Mouse (Mus musculus) midbrain, postnatal 0 days (tissue): ENCODE data around the gene Nat14. TPM values are rescaled to one million over a fixed set of nuclear protein-coding genes. Genes with fewer than 3 reads are reported as not detected.

Source experiments
- ATAC-seq: fragments of 200-750 bp; cut with Nextera tagmentation; 2 replicates; pipeline ENCODE4 v1.8.0; 2017; ENCODE audit warnings: moderate number of reproducible peaks, mild to moderate bottlenecking, moderate TSS enrichment, moderate library complexity; ENCODE audit not compliant: low FRiP score
- DNase-seq: peaks from one replicate; pipeline ENCODE4 v3.0.0-alpha.2; 2015; ENCODE audit warnings: low spot score
- H3K27ac ChIP-seq: fragments of 300-500 bp; sonication (generic); 2 replicates; pipeline ENCODE4 v1.5.1; 2014; ENCODE audit warnings: low read depth, mild to moderate bottlenecking, low read length, mixed read lengths
- H3K27me3 ChIP-seq: fragments of 300-500 bp; sonication (generic); 2 replicates; pipeline ENCODE4 v1.6.1; 2014; ENCODE audit warnings: low read length, control low read depth, mixed read lengths; ENCODE audit not compliant: insufficient read depth
- H3K36me3 ChIP-seq: fragments of 300-500 bp; sonication (generic); 2 replicates; pipeline ENCODE4 v1.6.1; 2014; ENCODE audit warnings: low read length, control low read depth, mixed read lengths; ENCODE audit not compliant: insufficient read depth
- H3K4me1 ChIP-seq: fragments of 300-500 bp; sonication (generic); 2 replicates; pipeline ENCODE4 v1.6.1; 2014; ENCODE audit warnings: mild to moderate bottlenecking, control low read depth, antibody characterized with exemption, low read length, mixed read lengths; ENCODE audit not compliant: insufficient read depth
- H3K4me2 ChIP-seq: fragments of 300-500 bp; sonication (generic); 2 replicates; pipeline ENCODE4 v1.6.1; 2014; ENCODE audit warnings: low read depth, mild to moderate bottlenecking, low read length, mixed read lengths; ENCODE audit not compliant: poor library complexity, severe bottlenecking
- H3K4me3 ChIP-seq: fragments of 300-500 bp; sonication (generic); 2 replicates; pipeline ENCODE4 v1.5.1; 2014; ENCODE audit warnings: low read depth, mild to moderate bottlenecking, low read length, moderate library complexity
- H3K9ac ChIP-seq: fragments of 300-500 bp; sonication (generic); replicated peaks from 2 replicates; pipeline ENCODE4 v1.6.1; 2014; ENCODE audit warnings: mild to moderate bottlenecking, low read length, moderate library complexity, mixed read lengths; ENCODE audit not compliant: poor library complexity, severe bottlenecking
- H3K9me3 ChIP-seq: fragments of 300-500 bp; sonication (generic); 2 replicates; pipeline ENCODE4 v1.6.1; 2016; ENCODE audit warnings: low read length, control low read depth
- CTCF ChIP-seq: IDR thresholded peaks from 2 replicates; pipeline ENCODE4 v1.5.1; 2016; ENCODE audit warnings: antibody characterized with exemption, mild to moderate bottlenecking
- WGBS: fragments of 180-500 bp; shearing (Covaris S2); extraction: QIAGEN DNeasy Blood & Tissue Kit; methylation state at CpG from one replicate; pipeline ENCODE4 v1.1.7; 2014; 5-methylcytosine and 5-hydroxymethylcytosine counted together
- polyA plus RNA-seq: library from polyadenylated mRNA; unstranded; fragments of >200 nt; fragmentation: Nextera tagmentation; extraction: Ambion mirVana; gene quantifications from 2 replicates; pipeline ENCODE4 v1.2.1, GENCODE M21; 2015
- total RNA-seq: library from RNA; depleted of rRNA; stranded (reverse); fragments of >200 nt; gene quantifications from 2 replicates; pipeline ENCODE4 v1.2.3, GENCODE M21; 2014

The Nat14 gene
- total and polyA plus RNA-seq, 2 experiments from 2014 or later = 35.9 to 49.7 TPM

GRCm38 (mm10) chr7:4915669-4916416 is 6.0 kb upstream of the Nat14 start:
- no peaks in the 10 kb centered on the region for H3K9me3 ChIP-seq
- peaks cover 23% of the 10 kb centered on the region for H3K36me3 ChIP-seq
- peak; percentile 11 for ATAC-seq
- WGBS = 5% methylated on average over 14 of the region's 14 CpGs
- H3K9ac ChIP-seq = peak overlapping the region; percentile 74
- peak overlapping the region; percentile 57 for H3K4me3 ChIP-seq
- H3K27me3 ChIP-seq = no peaks in the 10 kb centered on the region
- H3K27ac ChIP-seq = peak overlapping the region; percentile 98
- H3K4me1 ChIP-seq = peaks cover 8% of the 10 kb centered on the region; the same call in 1 of the 2 replicates
- peak; percentile 67 for DNase-seq
- peak overlapping the region; percentile 44 for H3K4me2 ChIP-seq
- TF ChIP-seq CTCF = no peak

GRCm38 (mm10) chr7:4917494-4917893 is 4.3 kb upstream of the Nat14 start:
- Histone ChIP-seq H3K36me3 (peaks cover 23% of the 10 kb centered on the region), H3K27ac (no peak overlapping the region), H3K9ac (no peak overlapping the region), H3K27me3 (no peaks in the 10 kb centered on the region), H3K4me1 (peaks cover 18% of the 10 kb centered on the region), H3K4me2 (no peak overlapping the region), H3K9me3 (no peaks in the 10 kb centered on the region), H3K4me3 (no peak overlapping the region)
- TF ChIP-seq CTCF = no peak
- no peak for ATAC-seq
- WGBS = 91% methylated on average over 2 of the region's 2 CpGs
- DNase-seq = no peak

- H3K4me1 ChIP-seq = peaks cover 25% of the 10 kb centered on the region
- H3K9me3 ChIP-seq = no peaks in the 10 kb centered on the region
- no peak for ATAC-seq
- H3K36me3 ChIP-seq = peaks cover 23% of the 10 kb centered on the region
- H3K4me2 ChIP-seq = no peak overlapping the region
- H3K9ac ChIP-seq = no peak overlapping the region
- no peak overlapping the region for H3K4me3 ChIP-seq
- TF ChIP-seq CTCF = no peak
- DNase-seq = no peak
- H3K27me3 ChIP-seq = no peaks in the 10 kb centered on the region
- H3K27ac ChIP-seq = no peak overlapping the region
- 94% methylated on average over 15 of the region's 15 CpGs for WGBS
Observed at GRCm38 (mm10) chr7:4918681-4919080, 3.1 kb upstream of the Nat14 start.

GRCm38 (mm10) chr7:4919096-4919495 is 2.7 kb upstream of the Nat14 start:
- DNase-seq (no peak), ATAC-seq (no peak)
- 96% methylated on average over 17 of the region's 21 CpGs for WGBS
- peaks cover 23% of the 10 kb centered on the region for H3K36me3 ChIP-seq
- H3K27ac ChIP-seq = no peak overlapping the region
- H3K9me3 ChIP-seq = no peaks in the 10 kb centered on the region
- H3K27me3 ChIP-seq = no peaks in the 10 kb centered on the region
- H3K4me3 ChIP-seq = no peak overlapping the region
- H3K9ac ChIP-seq = no peak overlapping the region
- no peak for TF ChIP-seq CTCF
- H3K4me1 ChIP-seq = peaks cover 29% of the 10 kb centered on the region
- no peak overlapping the region for H3K4me2 ChIP-seq

GRCm38 (mm10) chr7:4919971-4920370 is 1.9 kb upstream of the Nat14 start:
- H3K4me1 ChIP-seq = peaks cover 37% of the 10 kb centered on the region
- ATAC-seq (no peak), DNase-seq (no peak)
- no peak overlapping the region for H3K27ac ChIP-seq
- peaks cover 23% of the 10 kb centered on the region for H3K36me3 ChIP-seq
- no peak overlapping the region for H3K4me2 ChIP-seq
- no peaks in the 10 kb centered on the region for H3K27me3 ChIP-seq
- no peaks in the 10 kb centered on the region for H3K9me3 ChIP-seq
- H3K4me3 ChIP-seq = no peak overlapping the region
- H3K9ac ChIP-seq = no peak overlapping the region
- 93% methylated on average over 20 of the region's 21 CpGs for WGBS
- no peak for TF ChIP-seq CTCF

- no peak overlapping the region for H3K9ac ChIP-seq
Observed at GRCm38 (mm10) chr7:4920496-4920895, 1.3 kb upstream of the Nat14 start.

More at GRCm38 (mm10) chr7:4920496-4920895, 1.3 kb upstream of the Nat14 start:
- H3K4me2 ChIP-seq = no peak overlapping the region
- DNase-seq (no peak), ATAC-seq (no peak)
- H3K27me3 ChIP-seq = no peaks in the 10 kb centered on the region
- no peaks in the 10 kb centered on the region for H3K9me3 ChIP-seq
- H3K27ac ChIP-seq = peak overlapping the region; percentile 99; the same call in 1 of the 2 replicates
- TF ChIP-seq CTCF = no peak
- H3K4me1 ChIP-seq = peaks cover 39% of the 10 kb centered on the region
- no peak overlapping the region for H3K4me3 ChIP-seq
- 88% methylated on average over 19 of the region's 19 CpGs for WGBS
- peaks cover 23% of the 10 kb centered on the region for H3K36me3 ChIP-seq
